Mouse (Mus musculus) neural tube, embryonic 14.5 days (tissue): ENCODE measurements around the gene Plekhg5. TPM values are rescaled to one million over a fixed set of nuclear protein-coding genes. Genes with fewer than 3 reads are reported as not detected.

Source experiments
- ATAC-seq: fragments of 200-750 bp; cut with Nextera tagmentation; 2 replicates; pipeline ENCODE4 v1.8.0; 2017; ENCODE audit warnings: low read depth, mild to moderate bottlenecking, moderate TSS enrichment, moderate library complexity
- H3K27ac ChIP-seq: fragments of 300-500 bp; sonication (generic); 2 replicates; pipeline ENCODE4 v1.5.1; 2014; ENCODE audit warnings: low read depth, mild to moderate bottlenecking, control low read depth, low read length, moderate library complexity, mixed read lengths
- H3K27me3 ChIP-seq: fragments of 300-500 bp; sonication (generic); 2 replicates; pipeline ENCODE4 v1.6.1; 2014; ENCODE audit warnings: low read length; ENCODE audit not compliant: control insufficient read depth, insufficient read depth
- H3K36me3 ChIP-seq: fragments of 300-500 bp; sonication (generic); 2 replicates; pipeline ENCODE4 v1.6.1; 2014; ENCODE audit warnings: low read length, mixed read lengths; ENCODE audit not compliant: control insufficient read depth, insufficient read depth
- H3K4me1 ChIP-seq: fragments of 300-500 bp; sonication (generic); 2 replicates; pipeline ENCODE4 v1.6.1; 2014; ENCODE audit warnings: low read length; ENCODE audit not compliant: control insufficient read depth, insufficient read depth
- H3K4me2 ChIP-seq: fragments of 300-500 bp; sonication (generic); 2 replicates; pipeline ENCODE4 v1.6.1; 2014; ENCODE audit warnings: mild to moderate bottlenecking, low read depth, low read length, control low read depth
- H3K4me3 ChIP-seq: fragments of 300-500 bp; sonication (generic); 2 replicates; pipeline ENCODE4 v1.5.1; 2014; ENCODE audit warnings: low read depth, low read length, control low read depth, mixed read lengths
- H3K9ac ChIP-seq: fragments of 300-500 bp; sonication (generic); replicated peaks from 2 replicates; pipeline ENCODE4 v1.6.1; 2014; ENCODE audit warnings: low read depth, mild to moderate bottlenecking, control low read depth, low read length, mixed read lengths
- H3K9me3 ChIP-seq: fragments of 300-500 bp; sonication (generic); 2 replicates; pipeline ENCODE4 v1.6.1; 2016; ENCODE audit warnings: low read length; ENCODE audit not compliant: control insufficient read depth
- WGBS: fragments of 180-500 bp; shearing (Covaris S2); extraction: QIAGEN DNeasy Blood & Tissue Kit; methylation state at CpG from one replicate; pipeline ENCODE4 v1.1.7; 2014; 5-methylcytosine and 5-hydroxymethylcytosine counted together
- polyA plus RNA-seq: library from polyadenylated mRNA; unstranded; fragments of >200 nt; fragmentation: Nextera tagmentation; extraction: Ambion mirVana; gene quantifications from 2 replicates; pipeline ENCODE4 v1.2.1, GENCODE M21; 2014

Gene Plekhg5
- polyA plus RNA-seq, 1 experiment from 2014 or later: 9.6 TPM

DNA sequence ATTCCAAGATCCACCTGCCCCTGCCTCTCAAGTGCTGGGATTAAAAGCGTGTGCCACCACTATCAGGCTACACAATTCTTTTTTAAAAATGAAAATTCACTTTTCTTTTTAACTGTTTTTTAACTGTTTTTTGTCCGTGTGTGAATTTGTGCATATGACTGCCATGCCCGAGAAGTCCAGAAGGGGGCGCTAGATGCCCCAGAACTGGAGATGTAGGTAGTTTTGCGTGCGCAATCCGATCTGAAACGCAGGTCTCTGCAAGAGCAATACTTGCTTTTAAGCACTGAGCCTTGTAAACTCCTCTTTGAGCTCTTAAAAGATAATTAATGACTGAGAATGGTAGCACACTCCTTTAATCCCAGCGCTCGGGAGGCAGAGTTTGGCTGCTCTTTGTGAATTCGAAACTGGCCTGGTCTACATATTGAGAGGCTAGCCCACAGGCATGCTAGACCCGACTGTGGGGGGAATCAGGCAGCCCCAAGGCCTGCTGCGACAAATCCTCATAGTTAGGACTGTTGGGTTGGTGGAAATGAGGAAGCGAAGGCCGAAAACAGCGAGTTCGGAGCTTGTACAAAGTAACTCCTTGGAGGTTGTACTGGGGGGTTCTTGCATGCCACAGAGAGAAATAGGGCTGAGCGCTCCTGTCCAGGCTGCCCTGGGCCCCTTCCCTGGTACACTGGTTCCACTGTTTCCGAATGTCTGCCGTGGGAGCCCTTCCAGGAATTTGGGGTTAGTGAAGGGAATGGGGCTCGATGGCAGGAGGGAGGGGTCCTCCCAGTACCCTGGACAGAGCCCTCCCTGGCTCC, 85.7 kb downstream of the Plekhg5 start:
- Histone ChIP-seq H3K9ac (no peak overlapping the region), H3K27ac (no peak overlapping the region), H3K4me1 (peaks cover 14% of the 10 kb centered on the region; the same call in 1 of the 2 replicates), H3K4me2 (peak overlapping the region; percentile 17; the same call in 1 of the 2 replicates), H3K4me3 (no peak overlapping the region), H3K36me3 (no peaks in the 10 kb centered on the region), H3K27me3 (peaks cover 54% of the 10 kb centered on the region), H3K9me3 (no peaks in the 10 kb centered on the region)
- ATAC-seq: no peak
- 15% methylated on average over 21 of the region's 21 CpGs for WGBS

DNA sequence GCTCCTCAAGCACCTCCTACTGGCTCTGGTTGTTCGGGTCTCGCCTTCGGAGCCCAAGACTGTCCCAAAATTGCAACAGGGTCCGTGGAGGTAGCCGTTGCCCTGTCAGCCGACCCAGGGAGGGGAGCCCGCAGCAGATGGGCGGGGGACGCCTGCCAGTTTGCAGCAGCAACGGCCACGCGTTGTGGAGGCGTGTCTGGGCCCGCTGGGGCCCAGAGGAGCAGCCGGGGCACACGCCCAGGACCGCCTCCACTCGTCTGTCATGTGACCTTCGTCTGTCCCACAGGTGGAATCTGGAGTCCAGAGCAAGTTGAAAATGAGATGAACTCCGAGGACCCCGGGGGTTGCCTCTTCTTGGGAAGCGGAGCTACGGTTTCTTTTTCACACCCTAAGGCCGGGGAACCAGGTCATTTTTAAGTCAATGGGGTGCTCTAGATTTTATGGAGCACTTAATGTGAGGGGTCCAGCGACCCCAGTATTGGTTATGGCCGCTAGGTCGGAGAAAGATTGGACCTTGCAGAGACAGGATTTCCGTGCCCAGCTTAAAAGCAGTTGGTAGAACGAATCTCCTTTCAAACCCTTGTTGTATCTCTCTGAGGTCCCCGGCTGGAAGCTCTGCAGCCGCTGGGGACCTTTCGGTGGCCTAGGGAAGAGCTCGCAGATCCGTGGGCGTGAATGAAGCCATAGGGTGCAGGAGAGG, 86.4 kb downstream of the Plekhg5 start, which contains the start of gene Hes2:
Gene Hes2 (plus strand): TSS at position 283 of the 700 bp plus-strand sequence.
- no peaks in the 10 kb centered on the region for H3K36me3 ChIP-seq
- no peak; the same call in 1 of the 2 replicates for ATAC-seq

DNA sequence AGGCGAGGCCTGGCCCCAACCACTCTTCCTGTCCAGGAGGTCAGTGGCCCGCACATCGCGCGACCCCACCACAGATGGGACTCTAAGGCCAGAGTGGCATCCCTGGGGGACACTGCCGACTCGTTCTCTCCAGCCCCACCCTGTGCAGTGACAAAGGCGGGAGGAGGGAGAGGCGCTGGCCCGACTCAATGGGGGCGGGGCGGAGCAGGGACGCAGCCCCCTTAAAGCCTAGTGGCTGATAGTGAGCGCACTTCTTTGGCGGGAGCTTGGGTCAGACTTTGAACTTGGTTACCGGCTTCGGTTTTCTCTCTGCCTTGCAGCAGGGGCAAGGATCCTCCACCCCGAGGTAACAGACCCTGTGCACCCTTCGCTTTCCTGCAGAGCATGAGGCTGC, 87.0 kb downstream of the Plekhg5 start:
- Histone ChIP-seq H3K36me3 (no peaks in the 10 kb centered on the region), H3K4me1 (peaks cover 8% of the 10 kb centered on the region; the same call in 1 of the 2 replicates), H3K4me2 (peak overlapping the region; percentile 4; the same call in 1 of the 2 replicates), H3K27me3 (peaks cover 45% of the 10 kb centered on the region), H3K9ac (no peak overlapping the region), H3K27ac (no peak overlapping the region), H3K9me3 (no peaks in the 10 kb centered on the region), H3K4me3 (no peak overlapping the region)
- 3% methylated on average over 19 of the region's 19 CpGs for WGBS
- no peak for ATAC-seq

More for the DNA sequence above, 86.4 kb downstream of the Plekhg5 start, which contains the start of gene Hes2:
- Histone ChIP-seq H3K9me3 (no peaks in the 10 kb centered on the region), H3K9ac (no peak within 1 kb of the TSS), H3K4me2 (peak within 1 kb of the TSS; percentile 17), H3K4me3 (no peak within 1 kb of the TSS), H3K27me3 (peaks cover 47% of the 10 kb centered on the region), H3K4me1 (peaks cover 12% of the 10 kb centered on the region; the same call in 1 of the 2 replicates), H3K27ac (no peak within 1 kb of the TSS)
- 3% methylated on average over 35 of the region's 35 CpGs for WGBS

DNA sequence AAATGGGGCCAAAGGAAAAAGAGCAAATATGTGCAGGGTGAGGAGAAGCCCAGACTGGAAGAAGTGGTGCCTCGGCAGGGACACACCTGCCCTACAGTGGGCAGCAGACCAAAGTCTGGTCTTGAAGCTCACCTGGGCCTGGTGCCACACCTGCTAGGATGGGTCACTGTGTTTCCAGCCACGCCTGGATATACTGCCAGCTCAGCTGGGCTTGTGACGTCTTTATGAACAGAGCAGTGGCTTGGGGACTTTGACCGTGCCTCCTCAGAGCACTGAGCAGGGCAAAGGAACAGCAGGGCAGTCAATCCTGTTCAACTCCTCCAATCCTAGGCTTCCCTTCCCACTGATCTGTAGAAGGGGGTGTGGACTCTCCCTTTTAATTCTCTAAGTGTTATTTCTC, 88.5 kb downstream of the Plekhg5 start:
- H3K27ac ChIP-seq: no peak overlapping the region
- 43% methylated on average over 4 of the region's 4 CpGs for WGBS
- no peak overlapping the region for H3K4me2 ChIP-seq
- no peak overlapping the region for H3K9ac ChIP-seq
- peaks cover 45% of the 10 kb centered on the region for H3K27me3 ChIP-seq
- ATAC-seq: no peak
- no peak overlapping the region for H3K4me3 ChIP-seq
- H3K36me3 ChIP-seq: no peaks in the 10 kb centered on the region
- peaks cover 8% of the 10 kb centered on the region; the same call in 1 of the 2 replicates for H3K4me1 ChIP-seq
- H3K9me3 ChIP-seq: no peaks in the 10 kb centered on the region

DNA sequence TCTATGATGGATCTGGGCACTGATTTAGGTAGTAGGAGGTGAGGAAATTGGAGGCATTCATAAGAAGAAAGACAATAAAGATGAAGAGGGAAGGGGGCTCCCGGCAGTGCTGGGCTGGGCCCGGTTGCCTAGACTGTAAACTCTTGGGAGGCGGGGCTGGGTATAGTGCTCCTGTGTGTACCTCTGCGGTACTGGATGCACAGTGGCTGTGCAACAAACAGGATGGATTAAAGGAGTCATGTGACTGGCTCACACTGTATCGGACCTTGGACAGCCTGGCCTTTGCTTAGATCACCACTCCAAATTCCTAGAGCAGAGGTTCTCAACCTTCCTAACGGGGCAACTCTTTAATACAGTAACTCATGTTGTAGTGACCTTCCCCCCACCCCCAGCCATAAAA, 89.3 kb downstream of the Plekhg5 start:
- WGBS: 64% methylated on average over 6 of the region's 6 CpGs
- Histone ChIP-seq H3K27ac (no peak overlapping the region), H3K9ac (no peak overlapping the region), H3K4me3 (no peak overlapping the region), H3K9me3 (no peaks in the 10 kb centered on the region), H3K36me3 (no peaks in the 10 kb centered on the region), H3K4me2 (no peak overlapping the region), H3K4me1 (peaks cover 8% of the 10 kb centered on the region; the same call in 1 of the 2 replicates), H3K27me3 (peaks cover 45% of the 10 kb centered on the region)
- no peak for ATAC-seq

DNA sequence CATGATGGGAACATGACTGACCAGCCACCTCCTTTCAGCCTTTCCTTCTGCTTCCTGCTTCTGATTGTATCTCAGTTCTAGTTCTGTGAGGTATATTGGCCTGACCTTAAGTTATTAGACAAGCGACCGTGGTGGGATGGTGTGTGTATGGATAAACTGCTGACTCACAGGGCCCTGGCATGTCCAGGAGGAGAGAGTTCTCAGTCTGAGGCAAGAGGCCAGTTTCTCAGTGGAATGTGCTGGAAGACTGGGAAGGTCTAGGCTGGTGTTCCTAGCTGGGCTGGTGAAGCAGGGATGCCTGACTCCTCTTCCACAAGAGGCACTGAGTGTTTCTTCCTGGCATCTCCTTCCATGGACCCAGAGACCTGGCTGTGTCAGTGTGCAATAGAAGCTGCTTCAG, 90.5 kb downstream of the Plekhg5 start:
- 90% methylated on average over 2 of the region's 2 CpGs for WGBS
- Histone ChIP-seq H3K4me3 (no peak overlapping the region), H3K27ac (no peak overlapping the region), H3K4me2 (no peak overlapping the region), H3K9ac (no peak overlapping the region), H3K9me3 (no peaks in the 10 kb centered on the region), H3K4me1 (peaks cover 8% of the 10 kb centered on the region; the same call in 1 of the 2 replicates), H3K27me3 (peaks cover 38% of the 10 kb centered on the region), H3K36me3 (no peaks in the 10 kb centered on the region)
- no peak for ATAC-seq

Other genes starting within 250 kb of the Plekhg5 start
- 197 and 206 TPM in 2 replicates for gene Camta1, start 210.6 kb upstream of the Plekhg5 start, polyA plus RNA-seq
- 82.4 and 87.0 TPM in 2 replicates for gene Dnajc11, start 138.8 kb upstream of the Plekhg5 start, polyA plus RNA-seq
- 20.1 and 30.3 TPM in 2 replicates for gene Thap3, start 83.5 kb upstream of the Plekhg5 start, polyA plus RNA-seq
- 15.1 and 22.1 TPM in 2 replicates for gene Phf13, start 76.2 kb upstream of the Plekhg5 start, polyA plus RNA-seq
- gene Klhl21, start 63.7 kb upstream of the Plekhg5 start, polyA plus RNA-seq: 2.1 and 3.0 TPM in 2 replicates
- 16.2 and 20.7 TPM in 2 replicates for gene Zbtb48, start 44.8 kb upstream of the Plekhg5 start, polyA plus RNA-seq
- gene Tas1r1, start 33.9 kb upstream of the Plekhg5 start, polyA plus RNA-seq: 1.4 and 2.1 TPM in 2 replicates
- 26.1 and 29.8 TPM in 2 replicates for gene Nol9, start 33.2 kb upstream of the Plekhg5 start, polyA plus RNA-seq
- 0.54 and 1.1 TPM in 2 replicates for gene Tnfrsf25, start 43.4 kb downstream of the Plekhg5 start, polyA plus RNA-seq
- gene Espn, start 79.9 kb downstream of the Plekhg5 start, polyA plus RNA-seq: 0.52 and 0.64 TPM in 2 replicates
- not detected in 2 replicates for gene Hes2, start 86.4 kb downstream of the Plekhg5 start, polyA plus RNA-seq
- 332 and 348 TPM in 2 replicates for gene Acot7, start 105.6 kb downstream of the Plekhg5 start, polyA plus RNA-seq
- gene Gpr153, start 201.7 kb downstream of the Plekhg5 start, polyA plus RNA-seq: 18.5 and 19.3 TPM in 2 replicates
- gene Hes3, start 219.2 kb downstream of the Plekhg5 start, polyA plus RNA-seq: 0.36 and 0.68 TPM in 2 replicates
- 16.6 and 24.9 TPM in 2 replicates for gene Icmt, start 224.7 kb downstream of the Plekhg5 start, polyA plus RNA-seq
- gene Rnf207, start 246.5 kb downstream of the Plekhg5 start, polyA plus RNA-seq: 5.9 and 8.4 TPM in 2 replicates